In the genomic region with DNA sequence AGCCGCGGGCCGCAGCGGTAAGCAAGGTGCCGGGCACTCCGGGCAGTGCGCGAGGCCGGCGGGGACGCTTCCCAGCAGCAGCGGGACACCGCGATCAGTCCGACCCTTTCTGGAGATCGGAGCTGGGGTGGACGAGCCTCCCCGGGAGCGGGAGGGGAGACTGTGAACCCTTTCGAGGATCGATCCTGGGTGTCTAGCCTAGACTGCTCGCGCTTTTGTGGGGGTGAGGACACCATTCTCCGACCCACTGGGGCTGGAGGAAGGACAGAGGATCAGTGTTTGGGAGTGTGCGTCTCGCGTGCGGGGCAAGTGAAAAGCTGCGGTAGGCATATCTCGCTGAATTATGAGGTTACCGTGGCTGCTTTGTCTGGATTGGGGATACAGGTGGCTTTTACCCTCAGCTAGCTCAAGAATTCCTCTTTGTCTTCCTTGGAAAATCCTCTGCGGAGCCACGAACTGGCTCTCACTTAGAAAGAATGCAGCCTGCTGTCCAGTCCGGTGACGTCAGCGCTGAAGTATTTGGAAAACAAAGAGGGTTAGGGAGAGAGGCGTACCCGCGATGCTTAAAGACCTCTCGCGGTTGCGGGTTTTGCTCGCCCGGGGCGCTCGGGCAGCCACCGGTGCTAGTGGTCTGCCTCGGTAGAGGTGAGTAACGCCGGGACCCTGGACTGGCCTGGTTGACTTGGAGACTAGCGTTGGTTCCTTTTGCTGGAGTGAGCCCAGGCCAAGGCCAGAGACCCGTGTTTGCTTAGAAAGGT, we compare ENCODE assay signal across 8 mouse cellular contexts. TPM values are rescaled to one million over a fixed set of nuclear protein-coding genes. Genes with fewer than 3 reads are reported as not detected.
DNase-seq lines count a peak whose midpoint lies in the region; ATAC-seq lines count a peak whose summit lies in the region.

No protein-coding gene starts in this region.

- peak overlapping the region; percentile 95 for H3K4me2 ChIP-seq in hindbrain, embryonic 13.5 days

- under 1% methylated on average over 52 of the region's 52 CpGs for WGBS in hindbrain, embryonic 13.5 days

- H3K36me3 ChIP-seq in hindbrain, embryonic 13.5 days: peaks cover 28% of the 10 kb centered on the region

- H3K27me3 ChIP-seq in hindbrain, embryonic 13.5 days: no peaks in the 10 kb centered on the region

- H3K27ac ChIP-seq in hindbrain, embryonic 13.5 days: peak overlapping the region; percentile 99

- peak overlapping the region; percentile 100 for H3K9ac ChIP-seq in hindbrain, embryonic 13.5 days

- H3K4me1 ChIP-seq in hindbrain, embryonic 13.5 days (replicated peaks): peaks cover 62% of the 10 kb centered on the region

- DNase-seq in Muller cell, postnatal 12 days (ENCODE audit: inconsistent ontology term): peak; percentile 98
- peak; percentile 77 for DNase-seq in cerebellum, adult 9-11 months
- peak; percentile 60 to 72 for DNase-seq in frontal cortex, postnatal 36 days (ENCODE audit: low spot score in 2 of 2)
- peak; percentile 41 to 52 for DNase-seq in layer of hippocampus, postnatal 25 days (ENCODE audit: extremely low spot score in 1 of 2, low spot score in 1 of 2)
- peak; percentile 96 for DNase-seq in lung, postnatal 10 days
- DNase-seq in retina, postnatal 1 day: peak; percentile 94
- no peak for DNase-seq in spleen, postnatal 4 days (ENCODE audit: low spot score in 2 of 2)

- H3K9me3 ChIP-seq in hindbrain, embryonic 13.5 days: no peaks in the 10 kb centered on the region

- H3K4me3 ChIP-seq in hindbrain, embryonic 13.5 days: peak overlapping the region; percentile 90

- peak; percentile 32 for ATAC-seq in hindbrain, embryonic 13.5 days (ENCODE audit: low FRiP score)

RNA-seq across cellular contexts. Expression of a gene that starts 1.6 kb away (rescaled TPM):
- polyA plus RNA-seq in hindbrain, embryonic 13.5 days (2015; fragmentation: Nextera tagmentation; extraction: Ambion mirVana): 64.7 and 67.3 TPM in 2 replicates
- 10 to 100 TPM; 19.1 to 24.1 TPM for total RNA-seq in layer of hippocampus, postnatal 25 days (2021)

Comparison
In these comparisons a context has a peak if more than half of its experiments do, and no peak if none do; other contexts are left out.
1. DNase-seq: peak in Muller cell, postnatal 12 days (single experiment), cerebellum, adult 9-11 months (single experiment), frontal cortex, postnatal 36 days (2 of 2), layer of hippocampus, postnatal 25 days (2 of 2), lung, postnatal 10 days (single experiment) and retina, postnatal 1 day (single experiment); none in spleen, postnatal 4 days (0 of 2).